Comparison of ENCODE assay signal across 8 mouse cellular contexts in genomic region chr9:40616426-40617035, GRCm38 (mm10). TPM values are rescaled to one million over a fixed set of nuclear protein-coding genes. Genes with fewer than 3 reads are reported as not detected.
DNase-seq lines count a peak whose midpoint lies in the region; ATAC-seq and TF ChIP-seq lines count a peak whose summit lies in the region.

No protein-coding gene starts in this region.

- peak; percentile 55 to 63 (median 57) for TF ChIP-seq CTCF in MEL (IDR thresholded peaks at IDR 0.05 in 2 of 3, conservative IDR thresholded peaks at IDR 0.05 in 1 of 3; ENCODE audit: control insufficient read depth in 1 of 3, insufficient read depth in 1 of 3, low read depth in 2 of 3, low read length in 3 of 3, poor library complexity in 1 of 3, severe bottlenecking in 1 of 3)
- TF ChIP-seq CTCF in liver, postnatal 0 days (IDR thresholded peaks at IDR 0.05; ENCODE audit: low read depth): peak; percentile 85

- ATAC-seq in forebrain, embryonic 16.5 days: peak; percentile 88
- ATAC-seq in liver, postnatal 0 days: 0 out of 2 replicates have a peak, but pooled peaks have one; percentile 22
- ATAC-seq in neural tube, embryonic 13.5 days (ENCODE audit: low read depth): peak; percentile 87

- no peak overlapping the region for H3K27ac ChIP-seq in MEL (ENCODE audit: control insufficient read depth, low read depth, low read length)
- H3K27ac ChIP-seq in forebrain, embryonic 16.5 days (ENCODE audit: low read length): peak overlapping the region; percentile 29
- no peak overlapping the region for H3K27ac ChIP-seq in liver, postnatal 0 days (ENCODE audit: low read depth)
- H3K27ac ChIP-seq in neural tube, embryonic 13.5 days (replicated peaks): peak overlapping the region; percentile 85

- TF ChIP-seq EP300 in MEL (IDR thresholded peaks at IDR 0.05; ENCODE audit: low read depth in 1 of 2, low read length in 2 of 2): no peak
- TF ChIP-seq EP300 in liver, postnatal 0 days (IDR thresholded peaks at IDR 0.05; ENCODE audit: low read depth): no peak

- 1% methylated on average over 11 of the region's 11 CpGs for WGBS in forebrain, embryonic 16.5 days
- 4% methylated on average over 11 of the region's 11 CpGs for WGBS in liver, postnatal 0 days (ENCODE audit: insufficient replicate concordance)
- 3% methylated on average over 11 of the region's 11 CpGs for WGBS in neural tube, embryonic 13.5 days

- no peaks in the 10 kb centered on the region for H3K9me3 ChIP-seq in MEL (replicated peaks; ENCODE audit: insufficient read depth, low read length)
- H3K9me3 ChIP-seq in forebrain, embryonic 16.5 days (ENCODE audit: control insufficient read depth, low read length): no peaks in the 10 kb centered on the region
- no peaks in the 10 kb centered on the region for H3K9me3 ChIP-seq in liver, postnatal 0 days (ENCODE audit: low read length)
- H3K9me3 ChIP-seq in neural tube, embryonic 13.5 days: no peaks in the 10 kb centered on the region

- no peaks in the 10 kb centered on the region for H3K27me3 ChIP-seq in MEL (ENCODE audit: control insufficient read depth in 1 of 2, insufficient read depth in 2 of 2, low read length in 2 of 2)
- no peaks in the 10 kb centered on the region for H3K27me3 ChIP-seq in forebrain, embryonic 16.5 days (replicated peaks; ENCODE audit: control insufficient read depth, insufficient read depth, low read length)
- 0 out of 2 replicates have a peak, but pooled peaks cover 3% of the 10 kb centered on the region for H3K27me3 ChIP-seq in liver, postnatal 0 days (ENCODE audit: insufficient read depth, low read length)
- H3K27me3 ChIP-seq in neural tube, embryonic 13.5 days: no peaks in the 10 kb centered on the region

- no peaks in the 10 kb centered on the region for H3K4me1 ChIP-seq in MEL (ENCODE audit: control insufficient read depth in 1 of 2, insufficient read depth in 2 of 2, low read length in 2 of 2)
- peaks cover 26% of the 10 kb centered on the region for H3K4me1 ChIP-seq in forebrain, embryonic 16.5 days (replicated peaks; ENCODE audit: control insufficient read depth, insufficient read depth, low read length)
- H3K4me1 ChIP-seq in liver, postnatal 0 days (ENCODE audit: insufficient read depth): peaks cover 11% of the 10 kb centered on the region; the same call in 1 of the 2 replicates
- peaks cover 33% of the 10 kb centered on the region for H3K4me1 ChIP-seq in neural tube, embryonic 13.5 days (replicated peaks)

- no peaks in the 10 kb centered on the region for H3K36me3 ChIP-seq in MEL (ENCODE audit: control insufficient read depth in 1 of 2, insufficient read depth in 2 of 2, low read length in 2 of 2)
- H3K36me3 ChIP-seq in forebrain, embryonic 16.5 days (ENCODE audit: control insufficient read depth, insufficient read depth): no peaks in the 10 kb centered on the region
- no peaks in the 10 kb centered on the region for H3K36me3 ChIP-seq in liver, postnatal 0 days (replicated peaks; ENCODE audit: insufficient read depth, low read length)
- no peaks in the 10 kb centered on the region for H3K36me3 ChIP-seq in neural tube, embryonic 13.5 days

- H3K9ac ChIP-seq in MEL (ENCODE audit: control insufficient read depth, low read depth, low read length, poor library complexity, severe bottlenecking): no peak overlapping the region
- peak overlapping the region; percentile 55 for H3K9ac ChIP-seq in forebrain, embryonic 16.5 days (replicated peaks; ENCODE audit: low read depth, low read length)
- H3K9ac ChIP-seq in liver, postnatal 0 days (replicated peaks): no peak overlapping the region
- peak overlapping the region; percentile 64 for H3K9ac ChIP-seq in neural tube, embryonic 13.5 days

- no peaks in the 10 kb centered on the region for H3K79me2 ChIP-seq in MEL (ENCODE audit: control insufficient read depth, insufficient read depth, low read length, poor library complexity)

- DNase-seq in MEL (ENCODE audit: low read depth, low spot score): peak; percentile 32
- DNase-seq in cerebellum, adult 18-20 months: peak; percentile 83 to 87
- peak; percentile 39 for DNase-seq in heart, postnatal 25 days (ENCODE audit: low spot score)
- DNase-seq in layer of hippocampus, adult 11-12 months (ENCODE audit: low spot score): peak; percentile 77
- DNase-seq in liver, postnatal 0 days: peak; percentile 64
- DNase-seq in testis, postnatal 10 days (ENCODE audit: low spot score): peak; percentile 73

- no peak for TF ChIP-seq POLR2A in MEL (IDR thresholded peaks at IDR 0.05; ENCODE audit: control insufficient read depth in 1 of 2, insufficient read depth in 1 of 2, low read depth in 1 of 2, low read length in 2 of 2, poor library complexity in 1 of 2)

- H3K4me3 ChIP-seq in MEL (ENCODE audit: control insufficient read depth in 1 of 2, insufficient read depth in 1 of 2, low read depth in 2 of 2, low read length in 2 of 2): no peak overlapping the region
- peak overlapping the region; percentile 37 for H3K4me3 ChIP-seq in forebrain, embryonic 16.5 days (replicated peaks; ENCODE audit: low read length)
- H3K4me3 ChIP-seq in liver, postnatal 0 days (ENCODE audit: low read depth, low read length): peak overlapping the region; percentile 21; the same call in 1 of the 2 replicates
- peak overlapping the region; percentile 31 for H3K4me3 ChIP-seq in neural tube, embryonic 13.5 days

- TF ChIP-seq RAD21 in MEL (IDR thresholded peaks at IDR 0.05; ENCODE audit: low read depth, low read length): peak; percentile 36

- intact Hi-C loops in heart, postnatal 25 days (cut with DNase I): loop anchor here (5.0 kb wide), 1 partner anchor 136 kb away; no protein-coding TSS in a partner anchor

- H3K4me2 ChIP-seq in forebrain, embryonic 16.5 days (ENCODE audit: low read length): peak overlapping the region; percentile 60
- peak overlapping the region; percentile 66 for H3K4me2 ChIP-seq in liver, postnatal 0 days (ENCODE audit: low read depth, low read length)
- H3K4me2 ChIP-seq in neural tube, embryonic 13.5 days: peak overlapping the region; percentile 63

TF ChIP-seq in MEL, 35 proteins besides CTCF, POLR2A, EP300 and RAD21:
- peak; percentile 25; the same call in 1 of the 2 replicates for TF ChIP-seq ZC3H11A (IDR thresholded peaks at IDR 0.05; ENCODE audit: low read depth, low read length)
- no peak for TF ChIP-seq MAFK (IDR thresholded peaks at IDR 0.05; ENCODE audit: borderline replicate concordance, low read depth, low read length)
TF ChIP-seq in MEL: peak in this region for 1.

RNA-seq across cellular contexts. Expression of gene Gm21915, which starts 53.9 kb away (rescaled TPM):
- total RNA-seq in MEL (2012; rRNA removed): not detected in 2 replicates
- polyA plus RNA-seq in MEL (2012; ENCODE audit: insufficient read depth in 1 of 2, insufficient read length in 2 of 2, low read depth in 1 of 2, low replicate concordance in 2 of 2, missing spikeins in 1 of 2): not detected
- not detected in 2 replicates for polyA plus RNA-seq in forebrain, embryonic 16.5 days (2015; fragmentation: Nextera tagmentation; extraction: Ambion mirVana)
- not detected for total RNA-seq in heart, postnatal 25 days (2021)
- polyA plus RNA-seq in liver, postnatal 0 days (2015; fragmentation: Nextera tagmentation; extraction: Ambion mirVana): not detected in 2 replicates
- not detected in 2 replicates for polyA plus RNA-seq in neural tube, embryonic 13.5 days (2015; fragmentation: Nextera tagmentation; extraction: Ambion mirVana)

Comparison
In these comparisons a context has a peak if more than half of its experiments do, and no peak if none do; other contexts are left out.
1. DNase-seq: peak in every context shown above with its lines; median percentile 85 in cerebellum, adult 18-20 months; 77 in layer of hippocampus, adult 11-12 months; 73 in testis, postnatal 10 days; 64 in liver, postnatal 0 days; 39 in heart, postnatal 25 days; 32 in MEL.
2. H3K27ac ChIP-seq: peak in forebrain, embryonic 16.5 days (single experiment) and neural tube, embryonic 13.5 days (single experiment); none in MEL (single experiment) and liver, postnatal 0 days (single experiment).
3. H3K4me3 ChIP-seq: peak in forebrain, embryonic 16.5 days (single experiment), liver, postnatal 0 days (single experiment) and neural tube, embryonic 13.5 days (single experiment); none in MEL (0 of 2).
4. H3K9ac ChIP-seq: peak in forebrain, embryonic 16.5 days (single experiment) and neural tube, embryonic 13.5 days (single experiment); none in MEL (single experiment) and liver, postnatal 0 days (single experiment).
5. ATAC-seq: peak in every context shown above with its lines; median percentile 88 in forebrain, embryonic 16.5 days; 87 in neural tube, embryonic 13.5 days; 22 in liver, postnatal 0 days.
6. Peak in every context shown above with its lines, with median percentiles within 50 percentile points of each other: H3K4me2 ChIP-seq.